Mouse (Mus musculus) lung, embryonic 14.5 days (tissue): ENCODE results near the gene Chrm3. TPM values are rescaled to one million over a fixed set of nuclear protein-coding genes. Genes with fewer than 3 reads are reported as not detected.

Experiments
- ATAC-seq: fragments of 200-750 bp; cut with Nextera tagmentation; 2 replicates; pipeline ENCODE4 v1.8.0; 2017; ENCODE audit warnings: mild to moderate bottlenecking, moderate TSS enrichment, moderate library complexity; ENCODE audit not compliant: insufficient read depth
- DNase-seq: peaks from one replicate; pipeline ENCODE4 v3.0.0-alpha.2; 2015
- H3K27ac ChIP-seq: fragments of 300-500 bp; sonication (generic); 2 replicates; pipeline ENCODE4 v1.5.1; 2014; ENCODE audit warnings: low read depth, mild to moderate bottlenecking, moderate library complexity
- H3K27me3 ChIP-seq: fragments of 300-500 bp; sonication (generic); 2 replicates; pipeline ENCODE4 v1.6.1; 2014; ENCODE audit warnings: low read length, control low read depth; ENCODE audit not compliant: insufficient read depth
- H3K36me3 ChIP-seq: fragments of 300-500 bp; sonication (generic); 2 replicates; pipeline ENCODE4 v1.6.1; 2014; ENCODE audit warnings: control low read depth; ENCODE audit not compliant: insufficient read depth
- H3K4me1 ChIP-seq: fragments of 300-500 bp; sonication (generic); 2 replicates; pipeline ENCODE4 v1.6.1; 2014; ENCODE audit warnings: antibody characterized with exemption, control low read depth; ENCODE audit not compliant: insufficient read depth
- H3K4me2 ChIP-seq: fragments of 300-500 bp; sonication (generic); 2 replicates; pipeline ENCODE4 v1.6.1; 2014; ENCODE audit warnings: mild to moderate bottlenecking
- H3K4me3 ChIP-seq: fragments of 300-500 bp; sonication (generic); 2 replicates; pipeline ENCODE4 v1.5.1; 2014; ENCODE audit warnings: low read depth, low read length
- H3K9ac ChIP-seq: fragments of 300-500 bp; sonication (generic); 2 replicates; pipeline ENCODE4 v1.6.1; 2014
- H3K9me3 ChIP-seq: fragments of 300-500 bp; sonication (generic); 2 replicates; pipeline ENCODE4 v1.6.1; 2016; ENCODE audit warnings: low read depth, low read length, control low read depth
- CTCF ChIP-seq: IDR thresholded peaks from 2 replicates; pipeline ENCODE4 v1.5.1; 2016; ENCODE audit warnings: antibody characterized with exemption, low read depth
- WGBS: fragments of 180-500 bp; shearing (Covaris S2); extraction: QIAGEN DNeasy Blood & Tissue Kit; methylation state at CpG from one replicate; pipeline ENCODE4 v1.1.7; 2014; 5-methylcytosine and 5-hydroxymethylcytosine counted together
- polyA plus RNA-seq: library from polyadenylated mRNA; unstranded; fragments of >200 nt; fragmentation: Nextera tagmentation; extraction: Ambion mirVana; gene quantifications from 2 replicates; pipeline ENCODE4 v1.2.1, GENCODE M21; 2014

Gene Chrm3
- polyA plus RNA-seq, 1 experiment from 2014 or later = 0.42 TPM

DNA sequence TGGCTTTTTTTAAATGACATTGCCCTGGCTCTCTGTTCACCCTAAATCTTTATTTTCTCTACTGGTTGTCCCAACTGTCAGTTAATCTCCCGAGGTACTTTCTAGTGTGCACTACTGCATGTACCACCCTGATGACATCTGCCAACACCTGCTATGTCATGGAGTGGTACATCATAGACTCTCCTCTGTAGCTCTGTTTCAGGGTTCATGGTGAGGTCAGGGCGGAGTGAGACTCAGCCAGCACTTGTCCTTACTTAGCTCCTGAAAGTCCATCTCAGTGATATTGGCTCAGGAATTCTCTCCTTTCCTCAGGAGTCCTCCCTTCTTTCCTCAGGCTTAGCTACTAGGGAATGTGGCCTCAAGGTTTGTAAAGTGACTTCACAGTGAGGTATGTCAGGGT lies 451.9 kb downstream of the Chrm3 start:
- no peak for TF ChIP-seq CTCF
- no peaks in the 10 kb centered on the region for H3K4me1 ChIP-seq
- DNase-seq (no peak), ATAC-seq (no peak)
- H3K27me3 ChIP-seq = no peaks in the 10 kb centered on the region
- H3K27ac ChIP-seq = no peak overlapping the region
- no peak overlapping the region for H3K4me3 ChIP-seq
- no peaks in the 10 kb centered on the region for H3K36me3 ChIP-seq
- no peaks in the 10 kb centered on the region for H3K9me3 ChIP-seq
- no peak overlapping the region for H3K4me2 ChIP-seq
- WGBS = 49% methylated on average over 2 of the region's 2 CpGs
- no peak overlapping the region for H3K9ac ChIP-seq

DNA sequence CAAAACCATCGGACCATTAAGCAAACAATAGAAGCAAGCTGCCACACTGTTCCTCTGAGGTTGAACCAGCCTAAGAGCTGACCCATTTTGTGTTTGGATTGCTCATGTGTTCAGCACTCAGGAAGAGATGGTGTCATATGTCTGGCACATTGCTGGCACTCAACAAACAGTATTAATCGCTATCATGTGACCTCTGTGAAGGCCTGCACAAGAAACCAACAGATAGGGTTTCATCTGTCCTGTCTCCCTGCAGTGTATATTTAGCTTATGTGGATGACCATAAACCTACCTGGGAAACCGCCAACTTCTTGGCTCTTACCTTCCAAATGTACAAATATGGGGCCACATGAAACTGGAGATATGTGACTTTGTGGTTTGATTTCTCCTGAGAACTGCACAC lies 453.4 kb downstream of the Chrm3 start:
- H3K9ac ChIP-seq = no peak overlapping the region
- TF ChIP-seq CTCF = no peak
- 66% methylated on average over 3 of the region's 3 CpGs for WGBS

DNA sequence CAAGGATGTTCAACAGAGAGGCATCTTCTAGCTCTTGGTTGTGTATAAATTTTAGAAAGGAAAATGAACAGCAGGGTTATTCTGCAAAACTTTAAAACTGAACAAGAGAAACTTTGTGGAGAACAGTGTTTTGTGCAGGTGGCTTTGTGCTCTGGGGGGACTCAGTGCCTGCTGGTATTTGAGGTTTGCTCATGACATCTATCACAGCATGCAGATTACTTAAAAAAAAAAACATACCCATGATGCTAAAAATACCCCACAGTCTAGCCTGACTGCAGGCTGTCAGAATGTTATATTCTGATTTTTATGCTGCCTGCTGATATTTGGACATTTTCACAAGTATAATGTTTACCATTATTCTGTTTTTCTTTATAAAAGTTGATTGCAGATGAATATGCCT lies 456.2 kb downstream of the Chrm3 start:
- Histone ChIP-seq H3K9ac (no peak overlapping the region), H3K4me2 (no peak overlapping the region)

More for the DNA sequence above, 453.4 kb downstream of the Chrm3 start:
- H3K36me3 ChIP-seq = no peaks in the 10 kb centered on the region
- no peak overlapping the region for H3K27ac ChIP-seq
- H3K27me3 ChIP-seq = no peaks in the 10 kb centered on the region
- no peak overlapping the region for H3K4me3 ChIP-seq
- H3K4me1 ChIP-seq = no peaks in the 10 kb centered on the region
- no peak for ATAC-seq
- H3K4me2 ChIP-seq = no peak overlapping the region
- H3K9me3 ChIP-seq = no peaks in the 10 kb centered on the region
- no peak for DNase-seq

DNA sequence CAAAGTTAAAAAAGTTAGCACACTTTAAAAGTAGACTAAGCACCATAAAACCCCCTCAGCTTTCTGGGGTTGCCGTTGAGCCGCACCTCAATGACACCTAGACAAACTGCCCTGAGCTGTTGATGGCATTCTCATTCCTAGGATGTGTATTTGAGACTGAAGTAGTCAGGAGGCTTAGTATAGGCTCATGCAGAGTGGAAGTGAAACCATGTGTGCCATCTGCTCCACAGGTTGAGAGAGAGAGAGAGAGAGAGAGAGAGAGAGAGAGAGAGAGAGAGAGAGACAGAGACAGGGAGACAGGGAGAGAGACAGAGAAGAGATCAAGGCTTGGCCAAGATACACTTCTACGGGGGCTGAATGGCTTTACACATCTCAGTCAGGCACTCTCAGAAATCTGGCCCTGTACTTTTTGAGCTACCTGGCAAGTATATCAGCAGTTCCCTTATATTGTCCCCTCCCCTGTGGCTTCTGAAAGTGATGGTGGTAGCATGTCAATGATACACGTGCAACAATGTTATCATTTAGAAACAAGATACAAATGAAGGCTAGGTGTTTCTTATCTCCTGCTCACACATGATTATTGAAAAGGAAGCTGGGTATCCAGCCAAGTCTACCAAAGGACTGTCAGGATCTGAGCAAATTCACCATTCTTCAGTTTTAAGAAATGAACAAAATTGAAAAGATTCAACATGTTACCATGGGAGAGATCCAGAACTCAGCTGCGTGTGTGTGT lies 459.8 kb downstream of the Chrm3 start:
- Histone ChIP-seq H3K27ac (no peak overlapping the region), H3K9ac (no peak overlapping the region), H3K9me3 (no peaks in the 10 kb centered on the region), H3K27me3 (no peaks in the 10 kb centered on the region), H3K4me1 (no peaks in the 10 kb centered on the region), H3K36me3 (no peaks in the 10 kb centered on the region), H3K4me2 (no peak overlapping the region), H3K4me3 (no peak overlapping the region)
- WGBS = 77% methylated on average over 5 of the region's 5 CpGs
- TF ChIP-seq CTCF = no peak
- DNase-seq = no peak
- no peak for ATAC-seq

More for the DNA sequence above, 456.2 kb downstream of the Chrm3 start:
- H3K36me3 ChIP-seq = no peaks in the 10 kb centered on the region
- no peaks in the 10 kb centered on the region for H3K9me3 ChIP-seq
- H3K27me3 ChIP-seq = no peaks in the 10 kb centered on the region
- TF ChIP-seq CTCF = no peak
- no peak overlapping the region for H3K27ac ChIP-seq
- H3K4me1 ChIP-seq = no peaks in the 10 kb centered on the region
- ATAC-seq (no peak), DNase-seq (no peak)
- no peak overlapping the region for H3K4me3 ChIP-seq

DNA sequence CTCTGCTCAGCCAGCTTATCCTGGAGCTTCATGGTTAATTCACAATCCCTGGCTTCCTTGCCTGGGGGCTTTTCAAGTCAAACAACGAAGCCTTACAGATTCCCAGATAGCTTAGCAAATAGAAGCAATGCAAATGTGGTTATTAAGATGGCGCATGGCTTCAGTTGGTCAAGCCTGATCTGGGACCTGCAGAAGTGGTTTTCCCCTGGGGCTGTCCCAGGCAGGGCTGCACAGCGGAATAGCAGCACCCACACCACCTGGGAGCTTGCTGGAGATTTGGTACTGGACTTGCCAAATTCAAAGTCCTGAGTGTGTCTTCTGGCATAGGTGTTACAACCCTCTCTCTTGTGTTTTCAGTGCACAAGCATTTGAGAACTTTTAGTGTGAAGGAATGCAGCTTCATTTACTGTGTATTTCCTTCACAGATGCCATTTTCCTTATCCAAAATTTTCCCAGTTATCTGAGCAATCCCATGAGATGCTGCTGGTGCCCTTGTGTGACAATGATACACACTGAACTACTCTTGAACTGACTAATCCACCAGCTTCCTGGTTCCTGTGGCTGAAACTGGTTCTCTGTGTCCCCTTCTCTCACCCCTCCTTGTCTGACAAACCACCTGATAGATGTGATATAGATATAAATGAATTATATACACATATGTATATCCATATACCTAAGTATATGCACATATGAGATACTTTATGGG lies 461.8 kb downstream of the Chrm3 start:
- H3K27me3 ChIP-seq = no peaks in the 10 kb centered on the region
- no peak for TF ChIP-seq CTCF
- no peak overlapping the region for H3K9ac ChIP-seq
- DNase-seq = no peak
- H3K4me1 ChIP-seq = no peaks in the 10 kb centered on the region
- H3K27ac ChIP-seq = no peak overlapping the region
- no peaks in the 10 kb centered on the region for H3K36me3 ChIP-seq
- 65% methylated on average over 3 of the region's 3 CpGs for WGBS
- no peaks in the 10 kb centered on the region for H3K9me3 ChIP-seq
- ATAC-seq = no peak
- H3K4me3 ChIP-seq = no peak overlapping the region
- no peak overlapping the region for H3K4me2 ChIP-seq

DNA sequence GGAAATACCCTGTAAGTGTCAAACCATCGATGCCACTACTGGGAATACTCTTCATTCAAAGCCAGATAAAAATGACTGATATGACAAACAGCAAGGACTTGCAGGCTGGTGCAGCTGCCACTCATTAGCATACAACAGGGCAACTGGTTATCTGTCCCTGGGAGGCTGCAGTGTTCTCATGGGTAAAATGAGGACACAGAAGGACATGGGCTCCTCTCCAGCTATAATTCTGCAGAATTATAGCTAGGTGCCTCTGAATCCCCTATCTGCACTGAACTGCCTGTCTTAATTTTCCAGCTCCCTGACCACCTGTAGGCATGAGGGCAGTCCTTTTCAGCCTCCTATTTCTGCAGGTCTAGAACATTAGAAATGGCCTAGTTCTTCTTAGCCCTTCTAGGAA lies 463.4 kb downstream of the Chrm3 start:
- Histone ChIP-seq H3K36me3 (no peaks in the 10 kb centered on the region), H3K27ac (no peak overlapping the region), H3K4me3 (no peak overlapping the region), H3K4me2 (no peak overlapping the region), H3K4me1 (no peaks in the 10 kb centered on the region), H3K9me3 (no peaks in the 10 kb centered on the region), H3K9ac (no peak overlapping the region), H3K27me3 (no peaks in the 10 kb centered on the region)
- TF ChIP-seq CTCF = no peak
- ATAC-seq (no peak), DNase-seq (no peak)
- WGBS = 37% methylated on average over 1 of the region's 1 CpGs

DNA sequence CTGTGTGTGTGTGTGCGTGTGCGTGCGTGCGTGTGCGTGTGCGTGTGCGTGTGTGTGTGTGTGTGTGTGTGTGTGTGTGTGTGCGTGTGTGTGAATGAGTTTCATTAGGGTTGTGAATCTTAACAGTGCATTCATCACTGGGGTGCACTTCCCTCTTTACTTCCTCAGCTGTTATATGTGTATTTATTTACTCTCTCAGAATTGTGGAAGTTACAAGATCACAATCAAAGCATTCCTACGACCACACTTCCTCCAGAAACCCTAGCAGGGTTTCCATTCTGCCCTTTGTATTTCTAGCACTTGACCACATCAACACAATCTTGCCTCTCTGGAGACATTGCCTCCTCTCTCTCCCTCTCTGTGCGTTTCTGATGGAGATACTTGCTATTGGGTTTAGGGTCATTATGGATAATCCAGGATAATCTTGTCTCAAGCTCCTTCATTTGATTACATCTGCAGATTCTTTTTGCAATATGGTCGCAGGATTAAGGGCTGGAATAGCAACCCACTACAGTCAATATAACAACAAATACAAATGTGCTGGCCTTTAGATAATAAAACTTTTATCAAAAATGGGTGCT lies 465.5 kb downstream of the Chrm3 start:
- Histone ChIP-seq H3K36me3 (no peaks in the 10 kb centered on the region), H3K27me3 (no peaks in the 10 kb centered on the region), H3K4me3 (no peak overlapping the region), H3K9ac (no peak overlapping the region), H3K27ac (no peak overlapping the region), H3K4me2 (no peak overlapping the region), H3K4me1 (no peaks in the 10 kb centered on the region), H3K9me3 (no peaks in the 10 kb centered on the region)
- ATAC-seq = no peak
- no peak for DNase-seq
- 60% methylated on average over 11 of the region's 11 CpGs for WGBS
- TF ChIP-seq CTCF = no peak
